Mouse (Mus musculus): ENCODE measurements around the gene Hdac11. TPM values are rescaled to one million over a fixed set of nuclear protein-coding genes. Genes with fewer than 3 reads are reported as not detected.

The Hdac11 gene
- 1 to 10 TPM in 17 of 26 experiments, under 1 TPM in 5, not detected in 4; 0.50 to 9.6 (median 2.3) TPM for total RNA-seq (2018; cell fraction: chromatin; rRNA removed)
- 1 to 10 TPM in 6 of 26 experiments, under 1 TPM in 20; 0.27 to 1.5 (median 0.70) TPM for total RNA-seq (2018; cell fraction: cytosol; rRNA removed)
- total RNA-seq (2018; cell fraction: nucleus; rRNA removed), result 1 to 10 TPM in 12 of 26 experiments, under 1 TPM in 12, not detected in 2; 0.26 to 4.5 (median 1.0) TPM
- 0.55 to 1.4 TPM (median 0.77 TPM) in 3 replicates for polyA plus RNA-seq (2018)

DNA sequence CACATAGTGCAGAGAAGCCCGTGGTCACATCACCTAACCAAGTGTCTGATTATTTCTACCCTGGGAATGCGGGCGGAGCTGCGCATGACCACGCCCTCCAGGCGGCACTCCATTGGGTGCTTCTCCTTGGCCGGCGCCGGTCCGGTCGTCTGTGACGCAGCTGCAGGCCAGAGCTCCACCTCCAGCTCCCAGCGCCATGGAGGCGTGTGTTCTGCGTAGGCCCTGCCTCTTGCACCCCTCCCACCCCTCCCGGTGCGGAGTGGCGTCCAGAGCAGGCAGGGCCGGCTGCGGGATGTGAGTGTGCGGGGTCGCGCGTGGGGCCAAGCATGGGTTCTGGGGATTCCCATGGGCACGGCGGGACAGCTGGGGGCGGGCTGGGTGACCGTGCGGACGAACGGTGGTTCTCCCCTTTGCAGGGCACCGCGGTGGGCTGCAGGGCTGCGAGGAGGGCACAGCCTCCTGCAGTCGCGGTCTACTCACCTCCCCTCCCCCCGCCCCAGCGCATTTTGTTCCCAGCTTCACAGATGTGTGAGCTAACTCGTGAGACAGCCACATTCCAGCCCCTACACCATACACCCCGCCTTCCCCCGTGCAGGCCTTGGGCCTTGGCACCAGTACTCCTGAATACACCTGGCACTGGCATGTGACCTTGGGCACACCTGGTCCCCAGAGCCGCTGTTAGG lies at the start of gene Hdac11:
Hdac11 (plus strand) TSS at position 112 of the 683 bp plus-strand sequence.
- Histone ChIP-seq H3K79me2 (ENCODE audit: inconsistent target) (no peaks in the 10 kb centered on the region), H3K36me3 (ENCODE audit: inconsistent target) (no peaks in the 10 kb centered on the region), H3K27ac (no peak within 1 kb of the TSS), H3K4me3 (ENCODE audit: inconsistent target) (peak within 1 kb of the TSS; percentile 10; the same call in 1 of the 2 replicates)
- WGBS (ENCODE audit: missing documents), result 2% methylated on average over 21 of the region's 42 CpGs

DNA sequence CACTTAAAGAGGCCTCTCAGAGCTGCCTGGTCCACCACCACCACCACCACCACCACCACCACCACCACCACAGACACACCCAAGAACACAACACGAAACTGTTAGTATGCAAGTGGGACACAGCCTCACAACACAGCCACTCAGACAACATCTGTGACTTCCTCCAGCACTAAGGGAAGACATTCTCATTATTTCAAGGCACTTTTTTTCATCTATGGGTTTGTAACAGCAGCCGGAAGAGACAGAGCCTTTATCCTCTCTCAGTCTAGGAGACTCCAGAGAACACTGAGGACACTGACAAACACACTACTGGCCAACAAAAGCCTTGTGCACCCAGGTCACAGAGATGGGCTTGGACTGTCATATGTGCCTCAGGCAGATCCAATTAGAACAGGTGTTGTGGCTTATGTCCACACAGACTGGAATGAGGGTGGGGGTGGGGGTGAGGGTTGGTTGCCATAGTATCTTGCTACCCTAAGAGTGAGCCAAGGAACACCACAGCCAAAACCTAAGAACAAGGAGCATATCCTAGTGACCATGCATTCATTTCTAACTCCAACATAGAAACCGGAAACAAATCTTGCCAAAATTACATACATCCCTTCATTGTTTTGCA lies 48.1 kb upstream of the Hdac11 start:
- Histone ChIP-seq H3K79me2 (ENCODE audit: inconsistent target) (no peaks in the 10 kb centered on the region; the same call in 1 of the 2 replicates), H3K27ac (no peak overlapping the region), H3K4me3 (ENCODE audit: inconsistent target) (no peak overlapping the region), H3K36me3 (ENCODE audit: inconsistent target) (no peaks in the 10 kb centered on the region)
- 55% methylated on average over 3 of the region's 3 CpGs for WGBS (ENCODE audit: missing documents)

DNA sequence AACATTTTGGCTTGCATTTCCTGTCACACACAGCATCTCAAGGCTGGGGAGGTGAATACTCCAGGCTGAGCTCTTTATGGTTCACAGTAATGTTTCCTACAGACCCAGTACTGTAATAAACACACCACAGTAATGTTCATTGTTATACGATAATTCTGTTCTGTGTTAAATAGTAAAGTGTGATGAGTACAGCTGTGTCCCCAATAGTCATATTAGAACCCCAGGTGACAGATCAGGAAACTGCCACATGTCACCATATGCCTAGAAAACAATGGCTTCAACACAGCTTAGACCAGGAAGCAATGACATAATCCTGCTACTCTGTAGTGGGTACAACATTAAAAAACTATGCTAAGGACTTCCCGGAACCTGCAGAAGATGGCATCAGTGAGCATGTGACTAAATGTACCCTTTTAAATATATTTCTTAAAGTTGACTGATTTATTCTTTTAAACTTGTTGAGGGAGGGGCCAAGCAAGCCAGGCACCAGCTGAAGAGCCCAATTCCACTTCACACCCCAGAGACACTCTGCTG lies 47.5 kb upstream of the Hdac11 start:
- 73% methylated on average over 2 of the region's 2 CpGs for WGBS (ENCODE audit: missing documents)
- no peak overlapping the region for H3K4me3 ChIP-seq (ENCODE audit: inconsistent target)
- H3K27ac ChIP-seq, result no peak overlapping the region
- peaks cover 5% of the 10 kb centered on the region; the same call in 1 of the 2 replicates for H3K79me2 ChIP-seq (ENCODE audit: inconsistent target)
- no peaks in the 10 kb centered on the region for H3K36me3 ChIP-seq (ENCODE audit: inconsistent target)

- H3K36me3 ChIP-seq (ENCODE audit: inconsistent target), result no peaks in the 10 kb centered on the region
- no peak overlapping the region for H3K27ac ChIP-seq
- no peak overlapping the region for H3K4me3 ChIP-seq (ENCODE audit: inconsistent target)
- H3K79me2 ChIP-seq (ENCODE audit: inconsistent target), result peaks cover 10% of the 10 kb centered on the region; the same call in 1 of the 2 replicates
These were observed 47.0 kb upstream of the Hdac11 start for GRCm38 (mm10) chr6:91109489-91109888.

- peaks cover 10% of the 10 kb centered on the region; the same call in 1 of the 2 replicates for H3K79me2 ChIP-seq (ENCODE audit: inconsistent target)
- peak overlapping the region; percentile 29 for H3K4me3 ChIP-seq (ENCODE audit: inconsistent target)
- 11% methylated on average over 13 of the region's 13 CpGs for WGBS (ENCODE audit: missing documents)
- H3K36me3 ChIP-seq (ENCODE audit: inconsistent target), result no peaks in the 10 kb centered on the region
- H3K27ac ChIP-seq, result peak overlapping the region; percentile 13; the same call in 1 of the 2 replicates
These were observed 46.0 kb upstream of the Hdac11 start for GRCm38 (mm10) chr6:91110323-91111020.

DNA sequence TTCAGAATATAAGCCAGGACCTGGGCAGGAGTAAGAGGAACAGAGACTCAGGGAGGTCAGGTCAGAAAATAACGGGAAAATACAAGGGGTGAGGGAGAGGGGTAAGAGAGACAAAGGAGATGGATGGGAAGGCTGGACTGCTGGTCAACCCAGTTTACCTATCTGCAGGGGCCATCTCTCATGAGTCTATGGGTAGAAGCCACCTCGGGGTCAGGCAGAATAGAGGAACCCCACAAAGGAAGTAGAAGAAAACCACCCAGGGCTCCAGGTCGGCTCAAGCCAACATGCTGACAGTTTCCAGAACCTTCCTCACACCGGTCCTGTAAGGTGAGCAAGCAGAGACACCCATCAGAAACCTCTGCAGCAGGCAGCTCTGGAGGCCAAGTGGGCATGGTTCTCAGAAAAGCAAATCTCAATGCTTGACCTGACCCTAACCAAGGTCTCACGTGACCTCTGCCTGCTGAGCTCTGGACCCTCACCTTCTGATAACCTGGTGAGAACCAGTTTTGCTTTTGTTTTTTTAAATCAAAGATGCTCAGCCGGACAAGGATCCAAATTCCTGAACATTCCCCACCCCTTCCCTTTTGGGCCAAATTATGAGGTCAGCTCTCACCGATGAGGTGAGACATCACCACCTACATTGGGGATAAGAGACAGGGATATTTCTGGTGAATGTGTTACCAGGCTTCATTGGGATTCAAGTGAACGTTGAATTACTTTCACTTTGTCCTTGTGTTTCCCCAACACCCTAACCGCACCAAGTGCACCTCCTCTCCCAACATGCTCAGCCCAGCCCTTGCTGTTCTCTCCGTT lies 45.1 kb upstream of the Hdac11 start:
- Histone ChIP-seq H3K36me3 (ENCODE audit: inconsistent target) (no peaks in the 10 kb centered on the region), H3K79me2 (ENCODE audit: inconsistent target) (peaks cover 10% of the 10 kb centered on the region; the same call in 1 of the 2 replicates), H3K4me3 (ENCODE audit: inconsistent target) (no peak overlapping the region; the same call in 1 of the 2 replicates), H3K27ac (no peak overlapping the region)
- 28% methylated on average over 10 of the region's 10 CpGs for WGBS (ENCODE audit: missing documents)

DNA sequence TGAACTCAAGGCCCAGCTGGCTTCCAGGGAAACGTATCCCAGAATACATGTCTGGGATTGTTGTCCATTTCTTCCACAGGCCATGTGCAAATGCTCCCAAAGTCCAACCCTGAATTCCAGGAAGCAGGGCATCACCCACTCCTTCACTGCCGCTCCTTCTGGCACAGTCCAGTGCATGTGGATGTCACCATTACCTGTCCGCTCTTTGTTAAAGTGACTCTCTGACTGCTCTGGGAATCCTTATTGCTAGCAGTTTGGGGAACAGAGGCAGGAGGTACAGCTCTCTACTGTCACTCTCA lies 44.6 kb upstream of the Hdac11 start:
- Histone ChIP-seq H3K36me3 (ENCODE audit: inconsistent target) (no peaks in the 10 kb centered on the region), H3K27ac (no peak overlapping the region), H3K79me2 (ENCODE audit: inconsistent target) (peaks cover 10% of the 10 kb centered on the region; the same call in 1 of the 2 replicates), H3K4me3 (ENCODE audit: inconsistent target) (no peak overlapping the region)
- 73% methylated on average over 3 of the region's 3 CpGs for WGBS (ENCODE audit: missing documents)

GRCm38 (mm10) chr6:91114716-91115115 lies 41.7 kb upstream of the Hdac11 start:
- peaks cover 10% of the 10 kb centered on the region; the same call in 1 of the 2 replicates for H3K79me2 ChIP-seq (ENCODE audit: inconsistent target)
- H3K4me3 ChIP-seq (ENCODE audit: inconsistent target), result no peak overlapping the region
- WGBS (ENCODE audit: missing documents), result 13% methylated on average over 2 of the region's 2 CpGs
- no peak overlapping the region for H3K27ac ChIP-seq
- H3K36me3 ChIP-seq (ENCODE audit: inconsistent target), result no peaks in the 10 kb centered on the region

- no peak overlapping the region for H3K4me3 ChIP-seq (ENCODE audit: inconsistent target)
- no peaks in the 10 kb centered on the region for H3K36me3 ChIP-seq (ENCODE audit: inconsistent target)
- peaks cover 10% of the 10 kb centered on the region; the same call in 1 of the 2 replicates for H3K79me2 ChIP-seq (ENCODE audit: inconsistent target)
- H3K27ac ChIP-seq, result no peak overlapping the region
- WGBS (ENCODE audit: missing documents), result 23% methylated on average over 1 of the region's 1 CpGs
These were observed 41.3 kb upstream of the Hdac11 start for GRCm38 (mm10) chr6:91115158-91115557.

DNA sequence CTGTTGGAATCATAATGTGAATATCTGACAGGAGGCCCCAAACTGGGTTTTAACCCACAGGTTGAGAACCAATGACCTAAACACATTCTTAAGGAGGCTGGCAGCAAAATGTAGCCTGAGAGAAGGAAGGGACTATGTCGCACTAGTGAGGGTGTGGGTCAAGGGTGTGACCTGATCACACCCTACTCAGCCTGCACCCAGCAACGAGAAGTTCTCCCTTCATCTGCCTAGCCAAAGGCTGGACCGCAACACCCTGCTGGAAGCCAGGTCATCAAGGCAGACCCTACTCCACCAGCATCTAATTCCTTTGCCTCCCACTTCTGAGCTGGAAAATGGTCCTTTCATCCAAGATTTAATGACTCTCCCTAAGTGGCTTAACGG lies 40.6 kb upstream of the Hdac11 start:
- WGBS (ENCODE audit: missing documents), result 30% methylated on average over 4 of the region's 4 CpGs
- Histone ChIP-seq H3K36me3 (ENCODE audit: inconsistent target) (no peaks in the 10 kb centered on the region), H3K27ac (no peak overlapping the region), H3K4me3 (ENCODE audit: inconsistent target) (peak overlapping the region; percentile 9; the same call in 1 of the 2 replicates), H3K79me2 (ENCODE audit: inconsistent target) (peaks cover 10% of the 10 kb centered on the region; the same call in 1 of the 2 replicates)

GRCm38 (mm10) chr6:91116244-91117145 lies 40.0 kb upstream of the Hdac11 start, which contains the start of gene Nup210:
Gene Nup210, minus strand, starts transcription at chr6:91116829.
- peaks cover 10% of the 10 kb centered on the region; the same call in 1 of the 2 replicates for H3K79me2 ChIP-seq (ENCODE audit: inconsistent target)
- 3% methylated on average over 90 of the region's 93 CpGs for WGBS (ENCODE audit: missing documents)
- H3K36me3 ChIP-seq (ENCODE audit: inconsistent target), result no peaks in the 10 kb centered on the region
- no peak within 1 kb of the TSS for H3K27ac ChIP-seq
- peak within 1 kb of the TSS; percentile 9; the same call in 1 of the 2 replicates for H3K4me3 ChIP-seq (ENCODE audit: inconsistent target)

GRCm38 (mm10) chr6:91117149-91117548 lies 39.3 kb upstream of the Hdac11 start:
- Histone ChIP-seq H3K27ac (no peak overlapping the region), H3K36me3 (ENCODE audit: inconsistent target) (no peaks in the 10 kb centered on the region), H3K4me3 (ENCODE audit: inconsistent target) (peak overlapping the region; percentile 7; the same call in 1 of the 2 replicates), H3K79me2 (ENCODE audit: inconsistent target) (peaks cover 10% of the 10 kb centered on the region; the same call in 1 of the 2 replicates)
- 16% methylated on average over 9 of the region's 9 CpGs for WGBS (ENCODE audit: missing documents)

DNA sequence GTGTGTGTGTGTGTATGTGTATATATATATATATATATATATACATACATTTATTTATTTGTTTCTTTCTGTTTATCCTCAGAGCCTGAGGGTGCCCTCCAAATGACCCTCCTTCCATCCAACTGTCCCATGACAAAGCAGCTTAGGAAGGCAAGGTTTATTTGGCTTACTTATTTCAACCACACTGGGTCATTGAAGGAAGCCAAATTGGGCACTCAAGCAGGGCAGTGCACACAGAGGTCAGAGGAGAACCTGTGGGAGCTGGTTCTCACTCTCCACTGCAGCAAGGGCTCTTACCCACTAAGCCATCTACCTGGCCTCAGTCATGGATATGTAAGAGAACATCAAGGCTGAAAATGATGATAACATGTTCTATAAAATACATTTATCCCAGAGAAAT lies 37.9 kb upstream of the Hdac11 start:
- Histone ChIP-seq H3K27ac (no peak overlapping the region), H3K4me3 (ENCODE audit: inconsistent target) (no peak overlapping the region), H3K36me3 (ENCODE audit: inconsistent target) (no peaks in the 10 kb centered on the region), H3K79me2 (ENCODE audit: inconsistent target) (peaks cover 10% of the 10 kb centered on the region; the same call in 1 of the 2 replicates)

Data from macrophage (primary cell).